Mouse (Mus musculus): ENCODE data around the gene Xrn2. TPM values are rescaled to one million over a fixed set of nuclear protein-coding genes. Genes with fewer than 3 reads are reported as not detected.

The Xrn2 gene
- polyA plus RNA-seq (2014; fragmentation: Nextera tagmentation; extraction: Ambion mirVana) = 102 and 110 TPM in 2 replicates

DNA sequence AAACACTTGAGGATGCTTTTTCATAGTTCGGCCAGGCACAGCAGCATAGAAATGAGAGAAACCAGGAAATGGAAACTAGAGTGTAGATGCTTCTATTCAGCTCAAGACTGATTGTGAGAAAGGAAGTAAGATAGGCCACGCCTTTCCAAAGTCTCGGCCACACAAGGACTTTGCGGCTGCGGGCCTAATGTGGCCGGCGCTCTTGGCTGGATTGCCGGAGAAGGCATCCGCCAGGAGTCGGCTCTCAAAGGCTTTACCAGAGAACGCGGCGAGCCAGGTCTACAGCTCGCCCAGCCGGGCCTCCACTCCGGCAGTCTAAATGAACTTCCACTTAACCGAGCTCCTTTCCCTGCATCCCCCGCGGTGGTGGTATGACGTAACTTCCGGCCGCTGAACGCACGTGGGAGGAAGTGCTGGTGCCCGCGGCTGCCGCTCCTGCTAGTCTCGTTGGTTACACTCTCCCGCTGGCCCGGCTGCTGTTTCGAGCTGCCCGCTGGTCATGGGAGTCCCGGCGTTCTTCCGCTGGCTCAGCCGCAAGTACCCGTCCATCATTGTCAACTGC is at the start of gene Xrn2:
Gene Xrn2 (plus strand): TSS at position 374 of the 562 bp plus-strand sequence.
- no peaks in the 10 kb centered on the region for H3K9me3 ChIP-seq (ENCODE audit: control insufficient read depth, low read length)
- H3K4me2 ChIP-seq (ENCODE audit: low read depth, low read length, severe bottlenecking) = peak within 1 kb of the TSS; percentile 54
- H3K27me3 ChIP-seq (ENCODE audit: control insufficient read depth, insufficient read depth, low read length) = no peaks in the 10 kb centered on the region
- peak within 1 kb of the TSS; percentile 79 for H3K4me3 ChIP-seq (ENCODE audit: low read depth, low read length)
- H3K9ac ChIP-seq (ENCODE audit: low read length) = peak within 1 kb of the TSS; percentile 86
- no peaks in the 10 kb centered on the region for H3K36me3 ChIP-seq (ENCODE audit: control insufficient read depth, insufficient read depth, low read length)
- H3K27ac ChIP-seq (ENCODE audit: low read depth, low read length) = peak within 1 kb of the TSS; percentile 97
- WGBS = under 1% methylated on average over 37 of the region's 37 CpGs
- peak; percentile 97 for DNase-seq (ENCODE audit: low spot score)
- no peaks in the 10 kb centered on the region; the same call in 1 of the 2 replicates for H3K4me1 ChIP-seq (replicated peaks; ENCODE audit: control insufficient read depth, insufficient read depth, low read length)
- ATAC-seq (replicated peaks; ENCODE audit: low FRiP score) = peak; percentile 94

GRCm38 (mm10) chr2:146975024-146975423 is 37.8 kb upstream of the Xrn2 start:
- Histone ChIP-seq H3K9me3 (ENCODE audit: control insufficient read depth, low read length) (no peaks in the 10 kb centered on the region), H3K4me1 (replicated peaks; ENCODE audit: control insufficient read depth, insufficient read depth, low read length) (no peaks in the 10 kb centered on the region), H3K27me3 (ENCODE audit: control insufficient read depth, insufficient read depth, low read length) (no peaks in the 10 kb centered on the region), H3K27ac (ENCODE audit: low read depth, low read length) (no peak overlapping the region), H3K9ac (ENCODE audit: low read length) (no peak overlapping the region), H3K36me3 (ENCODE audit: control insufficient read depth, insufficient read depth, low read length) (no peaks in the 10 kb centered on the region), H3K4me3 (ENCODE audit: low read depth, low read length) (no peak overlapping the region), H3K4me2 (ENCODE audit: low read depth, low read length, severe bottlenecking) (no peak overlapping the region)
- DNase-seq (ENCODE audit: low spot score) (no peak), ATAC-seq (replicated peaks; ENCODE audit: low FRiP score) (no peak)
- 87% methylated on average over 3 of the region's 3 CpGs for WGBS

- H3K27ac ChIP-seq (ENCODE audit: low read depth, low read length) = no peak overlapping the region
- ATAC-seq (replicated peaks; ENCODE audit: low FRiP score) (no peak), DNase-seq (ENCODE audit: low spot score) (no peak)
- no peaks in the 10 kb centered on the region for H3K36me3 ChIP-seq (ENCODE audit: control insufficient read depth, insufficient read depth, low read length)
- H3K27me3 ChIP-seq (ENCODE audit: control insufficient read depth, insufficient read depth, low read length) = no peaks in the 10 kb centered on the region
- no peaks in the 10 kb centered on the region for H3K9me3 ChIP-seq (ENCODE audit: control insufficient read depth, low read length)
- WGBS = 84% methylated on average over 3 of the region's 3 CpGs
- H3K4me1 ChIP-seq (replicated peaks; ENCODE audit: control insufficient read depth, insufficient read depth, low read length) = no peaks in the 10 kb centered on the region
- no peak overlapping the region for H3K4me2 ChIP-seq (ENCODE audit: low read depth, low read length, severe bottlenecking)
- no peak overlapping the region for H3K4me3 ChIP-seq (ENCODE audit: low read depth, low read length)
- no peak overlapping the region for H3K9ac ChIP-seq (ENCODE audit: low read length)
Measured at GRCm38 (mm10) chr2:146975453-146976028, 37.3 kb upstream of the Xrn2 start.

- Histone ChIP-seq H3K27me3 (ENCODE audit: control insufficient read depth, insufficient read depth, low read length) (no peaks in the 10 kb centered on the region), H3K4me2 (ENCODE audit: low read depth, low read length, severe bottlenecking) (no peak overlapping the region), H3K9me3 (ENCODE audit: control insufficient read depth, low read length) (no peaks in the 10 kb centered on the region), H3K9ac (ENCODE audit: low read length) (no peak overlapping the region), H3K36me3 (ENCODE audit: control insufficient read depth, insufficient read depth, low read length) (no peaks in the 10 kb centered on the region), H3K4me1 (replicated peaks; ENCODE audit: control insufficient read depth, insufficient read depth, low read length) (no peaks in the 10 kb centered on the region), H3K27ac (ENCODE audit: low read depth, low read length) (no peak overlapping the region), H3K4me3 (ENCODE audit: low read depth, low read length) (no peak overlapping the region)
- 92% methylated on average over 2 of the region's 2 CpGs for WGBS
- DNase-seq (ENCODE audit: low spot score) = no peak
- no peak for ATAC-seq (replicated peaks; ENCODE audit: low FRiP score)
Measured at GRCm38 (mm10) chr2:146982786-146983185, 30.0 kb upstream of the Xrn2 start.

GRCm38 (mm10) chr2:146984831-146985230 is 28.0 kb upstream of the Xrn2 start:
- no peak overlapping the region for H3K4me2 ChIP-seq (ENCODE audit: low read depth, low read length, severe bottlenecking)
- H3K27me3 ChIP-seq (ENCODE audit: control insufficient read depth, insufficient read depth, low read length) = no peaks in the 10 kb centered on the region
- DNase-seq (ENCODE audit: low spot score) (no peak), ATAC-seq (replicated peaks; ENCODE audit: low FRiP score) (no peak)
- WGBS = 96% methylated on average over 2 of the region's 2 CpGs
- no peak overlapping the region for H3K4me3 ChIP-seq (ENCODE audit: low read depth, low read length)
- H3K27ac ChIP-seq (ENCODE audit: low read depth, low read length) = no peak overlapping the region
- H3K36me3 ChIP-seq (ENCODE audit: control insufficient read depth, insufficient read depth, low read length) = no peaks in the 10 kb centered on the region
- no peaks in the 10 kb centered on the region for H3K9me3 ChIP-seq (ENCODE audit: control insufficient read depth, low read length)
- H3K4me1 ChIP-seq (replicated peaks; ENCODE audit: control insufficient read depth, insufficient read depth, low read length) = no peaks in the 10 kb centered on the region
- no peak overlapping the region for H3K9ac ChIP-seq (ENCODE audit: low read length)

DNA sequence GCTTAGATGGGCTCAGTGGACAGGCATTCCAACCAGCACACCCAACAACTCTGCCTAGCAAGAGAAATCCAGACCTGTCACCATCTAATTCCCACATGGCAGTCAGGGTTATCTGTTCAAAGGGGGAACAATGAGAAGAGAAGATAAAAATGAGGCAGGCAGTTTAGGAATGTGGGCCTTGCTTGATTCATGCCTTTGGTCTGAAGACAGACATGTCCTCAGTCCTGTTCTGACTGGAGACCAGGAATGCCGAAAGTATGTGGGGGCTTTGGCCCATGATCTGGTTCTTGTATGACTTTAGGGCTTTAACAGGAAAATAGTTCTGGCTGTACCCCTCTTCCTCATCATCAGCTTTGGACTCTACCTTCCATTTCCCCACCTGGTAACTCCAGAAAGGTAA is 27.0 kb upstream of the Xrn2 start:
- Histone ChIP-seq H3K9ac (ENCODE audit: low read length) (no peak overlapping the region), H3K36me3 (ENCODE audit: control insufficient read depth, insufficient read depth, low read length) (no peaks in the 10 kb centered on the region), H3K4me1 (replicated peaks; ENCODE audit: control insufficient read depth, insufficient read depth, low read length) (no peaks in the 10 kb centered on the region), H3K27ac (ENCODE audit: low read depth, low read length) (no peak overlapping the region), H3K27me3 (ENCODE audit: control insufficient read depth, insufficient read depth, low read length) (no peaks in the 10 kb centered on the region), H3K9me3 (ENCODE audit: control insufficient read depth, low read length) (no peaks in the 10 kb centered on the region), H3K4me2 (ENCODE audit: low read depth, low read length, severe bottlenecking) (no peak overlapping the region), H3K4me3 (ENCODE audit: low read depth, low read length) (no peak overlapping the region)
- 96% methylated on average over 1 of the region's 1 CpGs for WGBS
- ATAC-seq (replicated peaks; ENCODE audit: low FRiP score) = no peak
- no peak for DNase-seq (ENCODE audit: low spot score)

DNA sequence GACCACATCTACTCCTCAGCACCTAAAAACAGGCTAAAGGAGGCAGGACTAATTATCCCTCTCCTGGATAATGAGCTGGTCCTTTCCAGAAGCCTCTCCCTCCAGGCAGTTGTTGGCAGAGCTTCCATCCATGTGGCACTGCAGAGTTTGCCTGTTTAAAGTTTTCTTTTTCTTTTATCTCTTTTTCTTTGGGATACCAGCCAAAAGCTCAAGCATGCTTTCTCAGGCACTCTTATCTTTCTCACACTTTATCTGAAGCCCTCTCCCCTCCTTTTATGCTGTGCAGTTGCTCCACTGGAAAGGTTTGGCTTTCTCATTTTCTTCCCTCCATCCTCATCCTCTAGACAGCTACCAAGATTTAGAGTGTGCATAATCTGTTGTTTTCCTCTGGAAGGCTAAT is 26.4 kb upstream of the Xrn2 start:
- H3K4me2 ChIP-seq (ENCODE audit: low read depth, low read length, severe bottlenecking) = no peak overlapping the region
- no peaks in the 10 kb centered on the region for H3K27me3 ChIP-seq (ENCODE audit: control insufficient read depth, insufficient read depth, low read length)
- no peak overlapping the region for H3K4me3 ChIP-seq (ENCODE audit: low read depth, low read length)
- ATAC-seq (replicated peaks; ENCODE audit: low FRiP score) (no peak), DNase-seq (ENCODE audit: low spot score) (no peak)
- no peak overlapping the region for H3K9ac ChIP-seq (ENCODE audit: low read length)
- H3K27ac ChIP-seq (ENCODE audit: low read depth, low read length) = no peak overlapping the region
- H3K36me3 ChIP-seq (ENCODE audit: control insufficient read depth, insufficient read depth, low read length) = no peaks in the 10 kb centered on the region
- H3K4me1 ChIP-seq (replicated peaks; ENCODE audit: control insufficient read depth, insufficient read depth, low read length) = no peaks in the 10 kb centered on the region
- no peaks in the 10 kb centered on the region for H3K9me3 ChIP-seq (ENCODE audit: control insufficient read depth, low read length)

DNA sequence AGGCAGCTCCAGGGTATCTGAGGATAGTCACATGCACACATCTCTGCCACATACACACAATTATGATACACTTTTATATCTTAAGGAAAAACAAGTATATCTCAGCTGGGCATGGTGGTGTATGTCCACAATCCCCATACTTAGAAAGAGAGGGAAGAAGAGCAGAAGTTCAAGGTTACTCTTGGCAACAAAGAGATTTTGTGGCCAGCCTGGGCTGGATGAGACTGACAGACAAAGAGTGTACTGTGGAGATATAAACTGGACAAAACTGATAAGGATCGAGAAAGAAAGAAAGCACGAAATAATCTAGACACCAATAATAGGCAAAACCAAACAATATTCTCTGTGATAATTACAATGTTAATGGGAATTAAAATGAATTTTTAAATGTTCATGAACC is 5.5 kb upstream of the Xrn2 start:
- Histone ChIP-seq H3K4me1 (replicated peaks; ENCODE audit: control insufficient read depth, insufficient read depth, low read length) (no peaks in the 10 kb centered on the region; the same call in 1 of the 2 replicates), H3K9me3 (ENCODE audit: control insufficient read depth, low read length) (no peaks in the 10 kb centered on the region), H3K4me3 (ENCODE audit: low read depth, low read length) (no peak overlapping the region), H3K9ac (ENCODE audit: low read length) (no peak overlapping the region), H3K27ac (ENCODE audit: low read depth, low read length) (no peak overlapping the region), H3K27me3 (ENCODE audit: control insufficient read depth, insufficient read depth, low read length) (no peaks in the 10 kb centered on the region), H3K4me2 (ENCODE audit: low read depth, low read length, severe bottlenecking) (no peak overlapping the region), H3K36me3 (ENCODE audit: control insufficient read depth, insufficient read depth, low read length) (no peaks in the 10 kb centered on the region)
- DNase-seq (ENCODE audit: low spot score) (no peak), ATAC-seq (replicated peaks; ENCODE audit: low FRiP score) (no peak)
- WGBS = 86% methylated on average over 2 of the region's 2 CpGs

GRCm38 (mm10) chr2:147009084-147009483 is 3.7 kb upstream of the Xrn2 start:
- no peaks in the 10 kb centered on the region for H3K9me3 ChIP-seq (ENCODE audit: control insufficient read depth, low read length)
- H3K9ac ChIP-seq (ENCODE audit: low read length) = no peak overlapping the region
- no peak overlapping the region for H3K27ac ChIP-seq (ENCODE audit: low read depth, low read length)
- H3K27me3 ChIP-seq (ENCODE audit: control insufficient read depth, insufficient read depth, low read length) = no peaks in the 10 kb centered on the region
- no peak for DNase-seq (ENCODE audit: low spot score)
- H3K4me3 ChIP-seq (ENCODE audit: low read depth, low read length) = no peak overlapping the region
- no peaks in the 10 kb centered on the region; the same call in 1 of the 2 replicates for H3K4me1 ChIP-seq (replicated peaks; ENCODE audit: control insufficient read depth, insufficient read depth, low read length)
- no peak for ATAC-seq (replicated peaks; ENCODE audit: low FRiP score)
- H3K4me2 ChIP-seq (ENCODE audit: low read depth, low read length, severe bottlenecking) = no peak overlapping the region
- H3K36me3 ChIP-seq (ENCODE audit: control insufficient read depth, insufficient read depth, low read length) = no peaks in the 10 kb centered on the region
